Mouse (Mus musculus) midbrain, embryonic 12.5 days (tissue): ENCODE data around the gene Myom3. TPM values are rescaled to one million over a fixed set of nuclear protein-coding genes. Genes with fewer than 3 reads are reported as not detected.

Experiments used
- ATAC-seq: fragments of 200-750 bp; cut with Nextera tagmentation; 2 replicates; pipeline ENCODE4 v1.8.0; 2017; ENCODE audit warnings: low read depth, moderate TSS enrichment, moderate library complexity; ENCODE audit not compliant: low FRiP score
- H3K27ac ChIP-seq: fragments of 300-500 bp; sonication (generic); replicated peaks from 2 replicates; pipeline ENCODE4 v1.5.1; 2016; ENCODE audit warnings: mild to moderate bottlenecking
- H3K27me3 ChIP-seq: fragments of 300-500 bp; sonication (generic); 2 replicates; pipeline ENCODE4 v1.6.1; 2016; ENCODE audit warnings: mild to moderate bottlenecking
- H3K36me3 ChIP-seq: fragments of 300-500 bp; sonication (generic); 2 replicates; pipeline ENCODE4 v1.6.1; 2016
- H3K4me1 ChIP-seq: fragments of 300-500 bp; sonication (generic); 2 replicates; pipeline ENCODE4 v1.6.1; 2016
- H3K4me2 ChIP-seq: fragments of 300-500 bp; sonication (generic); replicated peaks from 2 replicates; pipeline ENCODE4 v1.6.1; 2016; ENCODE audit warnings: mild to moderate bottlenecking, moderate library complexity
- H3K4me3 ChIP-seq: fragments of 300-500 bp; sonication (generic); 2 replicates; pipeline ENCODE4 v1.5.1; 2016; ENCODE audit warnings: mild to moderate bottlenecking
- H3K9ac ChIP-seq: fragments of 300-500 bp; sonication (generic); replicated peaks from 2 replicates; pipeline ENCODE4 v1.6.1; 2016; ENCODE audit warnings: mild to moderate bottlenecking, moderate library complexity
- H3K9me3 ChIP-seq: fragments of 300-500 bp; sonication (generic); 2 replicates; pipeline ENCODE4 v1.6.1; 2016; ENCODE audit warnings: mild to moderate bottlenecking
- WGBS: fragments of 180-500 bp; shearing (Covaris S2); methylation state at CpG from one replicate; pipeline ENCODE4 v1.1.7; 2016; 5-methylcytosine and 5-hydroxymethylcytosine counted together
- polyA plus RNA-seq: library from polyadenylated mRNA; unstranded; fragments of >200 nt; fragmentation: Nextera tagmentation; extraction: Ambion mirVana; gene quantifications from 2 replicates; pipeline ENCODE4 v1.2.1, GENCODE M21; 2016

The Myom3 gene
- polyA plus RNA-seq, 1 experiment from 2014 or later, result 0.03 TPM

- H3K27ac ChIP-seq, result no peak overlapping the region
- peaks cover 4% of the 10 kb centered on the region; the same call in 1 of the 2 replicates for H3K27me3 ChIP-seq
- WGBS, result 68% methylated on average over 3 of the region's 3 CpGs
- no peak overlapping the region for H3K9ac ChIP-seq
- H3K4me1 ChIP-seq, result no peaks in the 10 kb centered on the region
- H3K4me2 ChIP-seq, result no peak overlapping the region
- no peaks in the 10 kb centered on the region for H3K9me3 ChIP-seq
- no peaks in the 10 kb centered on the region for H3K36me3 ChIP-seq
- no peak overlapping the region for H3K4me3 ChIP-seq
- no peak for ATAC-seq
Observed at GRCm38 (mm10) chr4:135780255-135780654, 20.7 kb downstream of the Myom3 start.

DNA sequence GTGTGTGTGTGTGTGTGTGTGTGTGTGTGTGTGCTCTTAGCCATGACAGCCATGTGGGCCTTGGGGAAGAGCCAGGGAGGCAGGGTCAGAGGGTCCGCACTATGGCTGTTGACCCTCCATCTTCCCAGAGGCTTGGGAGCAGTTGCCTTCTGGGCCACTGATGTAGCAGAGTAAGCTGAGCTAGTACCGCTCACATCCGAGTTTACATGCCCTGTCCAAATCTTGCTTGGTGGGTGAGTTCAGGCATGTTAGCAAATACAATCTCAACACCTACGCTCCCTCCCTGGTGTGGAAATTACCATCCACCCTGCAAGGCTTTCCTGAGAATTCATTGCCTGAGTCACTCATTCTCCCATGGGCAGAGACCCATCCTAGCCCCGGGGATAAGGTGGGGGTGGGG, 21.8 kb downstream of the Myom3 start:
- WGBS, result 81% methylated on average over 5 of the region's 5 CpGs
- Histone ChIP-seq H3K9ac (no peak overlapping the region), H3K27ac (no peak overlapping the region), H3K4me1 (no peaks in the 10 kb centered on the region), H3K27me3 (no peaks in the 10 kb centered on the region), H3K4me3 (no peak overlapping the region), H3K36me3 (no peaks in the 10 kb centered on the region), H3K9me3 (no peaks in the 10 kb centered on the region), H3K4me2 (no peak overlapping the region)
- no peak for ATAC-seq

DNA sequence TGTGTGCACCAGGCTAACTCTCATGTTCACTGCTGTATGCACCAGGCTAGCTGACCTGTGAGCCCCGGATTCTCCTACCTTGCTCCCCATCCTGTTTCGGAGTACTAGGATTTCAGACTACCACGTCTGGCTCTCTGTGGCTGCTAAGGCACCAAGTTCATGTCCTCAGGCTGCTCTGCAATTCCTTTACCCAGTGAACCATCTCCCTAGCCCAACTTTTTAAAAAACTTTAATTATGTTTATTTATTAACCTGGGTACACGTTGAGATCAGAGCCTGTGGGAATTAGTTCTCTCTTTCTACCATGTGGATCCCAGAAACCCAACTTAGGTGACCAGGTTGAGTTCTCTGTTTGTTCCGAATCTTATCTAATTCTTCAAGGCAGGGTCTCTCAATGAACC, 27.1 kb downstream of the Myom3 start:
- 89% methylated on average over 5 of the region's 5 CpGs for WGBS
- no peaks in the 10 kb centered on the region for H3K36me3 ChIP-seq
- H3K27me3 ChIP-seq, result peaks cover 3% of the 10 kb centered on the region; the same call in 1 of the 2 replicates
- no peak overlapping the region for H3K9ac ChIP-seq
- H3K9me3 ChIP-seq, result no peaks in the 10 kb centered on the region
- ATAC-seq, result no peak
- no peaks in the 10 kb centered on the region for H3K4me1 ChIP-seq
- H3K27ac ChIP-seq, result no peak overlapping the region
- H3K4me2 ChIP-seq, result no peak overlapping the region
- H3K4me3 ChIP-seq, result no peak overlapping the region

- no peak overlapping the region for H3K27ac ChIP-seq
- no peak for ATAC-seq
- H3K4me2 ChIP-seq, result no peak overlapping the region
- H3K36me3 ChIP-seq, result no peaks in the 10 kb centered on the region
- H3K27me3 ChIP-seq, result peaks cover 3% of the 10 kb centered on the region; the same call in 1 of the 2 replicates
- H3K4me3 ChIP-seq, result no peak overlapping the region
- no peaks in the 10 kb centered on the region for H3K9me3 ChIP-seq
- WGBS, result 89% methylated on average over 6 of the region's 6 CpGs
- H3K9ac ChIP-seq, result no peak overlapping the region
- no peaks in the 10 kb centered on the region for H3K4me1 ChIP-seq
Observed at GRCm38 (mm10) chr4:135787271-135787670, 27.8 kb downstream of the Myom3 start.

GRCm38 (mm10) chr4:135789135-135789534, 29.6 kb downstream of the Myom3 start:
- ATAC-seq, result no peak
- no peak overlapping the region for H3K4me2 ChIP-seq
- H3K9ac ChIP-seq, result no peak overlapping the region
- no peaks in the 10 kb centered on the region for H3K4me1 ChIP-seq
- 84% methylated on average over 2 of the region's 2 CpGs for WGBS
- no peak overlapping the region for H3K27ac ChIP-seq
- H3K27me3 ChIP-seq, result peaks cover 3% of the 10 kb centered on the region; the same call in 1 of the 2 replicates
- H3K9me3 ChIP-seq, result no peaks in the 10 kb centered on the region
- H3K36me3 ChIP-seq, result no peaks in the 10 kb centered on the region
- H3K4me3 ChIP-seq, result no peak overlapping the region

DNA sequence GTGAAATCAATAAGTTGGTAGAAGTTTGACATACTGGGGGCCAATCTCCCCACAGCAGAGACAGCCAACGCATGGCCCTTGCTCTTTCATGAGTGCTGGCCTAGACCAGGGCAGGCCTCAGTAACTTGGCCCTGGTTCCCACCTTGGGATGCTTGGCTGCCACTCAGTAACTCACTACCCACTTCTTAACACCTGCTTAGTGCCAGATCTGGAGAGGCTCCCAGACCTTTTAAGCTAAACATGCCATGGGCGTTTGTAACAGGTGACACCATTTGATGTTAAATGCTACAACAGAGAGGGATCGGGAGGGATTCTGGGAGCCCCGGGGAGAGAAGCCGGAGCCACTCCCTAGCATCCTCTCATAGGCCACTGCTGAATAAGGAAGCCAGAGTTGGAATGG, 33.3 kb downstream of the Myom3 start:
- WGBS, result 95% methylated on average over 5 of the region's 5 CpGs
- no peak overlapping the region for H3K4me2 ChIP-seq
- H3K9me3 ChIP-seq, result no peaks in the 10 kb centered on the region
- ATAC-seq, result no peak
- H3K27ac ChIP-seq, result no peak overlapping the region
- no peak overlapping the region for H3K9ac ChIP-seq
- H3K27me3 ChIP-seq, result peaks cover under 1% of the 10 kb centered on the region; the same call in 1 of the 2 replicates
- no peaks in the 10 kb centered on the region for H3K36me3 ChIP-seq
- no peak overlapping the region for H3K4me3 ChIP-seq
- H3K4me1 ChIP-seq, result no peaks in the 10 kb centered on the region

GRCm38 (mm10) chr4:135797931-135798330, 38.4 kb downstream of the Myom3 start:
- H3K27me3 ChIP-seq, result no peaks in the 10 kb centered on the region
- 38% methylated on average over 9 of the region's 11 CpGs for WGBS
- no peak overlapping the region for H3K4me2 ChIP-seq
- H3K36me3 ChIP-seq, result no peaks in the 10 kb centered on the region
- peaks cover 3% of the 10 kb centered on the region; the same call in 1 of the 2 replicates for H3K4me1 ChIP-seq
- H3K9me3 ChIP-seq, result no peaks in the 10 kb centered on the region
- no peak overlapping the region for H3K9ac ChIP-seq
- H3K4me3 ChIP-seq, result no peak overlapping the region
- no peak for ATAC-seq
- H3K27ac ChIP-seq, result no peak overlapping the region

DNA sequence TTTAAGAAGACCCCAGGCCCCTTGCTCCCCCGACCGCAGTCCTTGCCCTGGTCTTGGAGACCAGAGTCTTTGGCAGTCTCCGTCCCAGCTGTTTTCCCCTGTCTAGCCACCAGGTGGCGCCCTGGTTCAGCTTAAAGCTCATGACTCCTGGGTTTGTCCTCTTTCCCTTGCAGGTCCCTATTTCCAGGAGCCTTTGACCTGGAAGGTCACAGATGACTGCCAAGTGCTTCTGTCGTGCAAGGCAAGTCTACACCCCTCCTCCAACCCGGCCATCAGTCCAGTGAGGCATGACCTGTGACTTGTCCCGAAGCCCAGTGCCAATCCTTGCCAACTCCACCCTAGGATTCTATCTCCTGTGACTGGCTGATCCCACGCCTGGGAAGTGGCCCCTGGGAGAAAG, 42.0 kb downstream of the Myom3 start:
- Histone ChIP-seq H3K9me3 (no peaks in the 10 kb centered on the region), H3K27me3 (no peaks in the 10 kb centered on the region), H3K4me1 (peaks cover 3% of the 10 kb centered on the region; the same call in 1 of the 2 replicates), H3K4me2 (no peak overlapping the region), H3K36me3 (no peaks in the 10 kb centered on the region), H3K27ac (no peak overlapping the region), H3K4me3 (no peak overlapping the region), H3K9ac (no peak overlapping the region)
- 23% methylated on average over 8 of the region's 8 CpGs for WGBS
- ATAC-seq, result no peak

DNA sequence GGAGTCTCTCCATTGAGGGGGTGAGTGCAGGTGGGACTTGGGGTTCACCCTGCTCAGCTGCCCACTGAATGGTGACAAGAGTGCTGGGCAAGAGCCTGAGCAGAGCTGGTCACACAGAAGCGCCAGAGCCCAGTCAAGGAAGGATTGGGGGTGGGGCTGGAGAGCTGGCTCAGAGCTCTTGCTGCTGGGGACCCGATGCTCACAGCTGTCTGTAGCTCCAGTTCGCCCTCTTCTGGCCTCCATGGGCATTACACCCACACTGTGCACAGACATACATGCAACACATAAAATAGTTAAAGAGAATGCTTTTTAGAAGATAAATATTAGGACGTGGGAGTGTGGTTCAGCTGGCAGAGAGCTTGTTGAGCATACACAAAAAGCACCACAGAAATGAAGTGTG, 43.8 kb downstream of the Myom3 start:
- H3K9ac ChIP-seq, result no peak overlapping the region
- peaks cover 2% of the 10 kb centered on the region; the same call in 1 of the 2 replicates for H3K4me1 ChIP-seq
- no peaks in the 10 kb centered on the region for H3K9me3 ChIP-seq
- no peaks in the 10 kb centered on the region for H3K27me3 ChIP-seq
- ATAC-seq, result no peak
- no peak overlapping the region for H3K4me3 ChIP-seq
- 66% methylated on average over 4 of the region's 4 CpGs for WGBS
- no peak overlapping the region for H3K4me2 ChIP-seq
- H3K36me3 ChIP-seq, result no peaks in the 10 kb centered on the region
- H3K27ac ChIP-seq, result no peak overlapping the region

GRCm38 (mm10) chr4:135804169-135804568, 44.7 kb downstream of the Myom3 start:
- no peak overlapping the region for H3K27ac ChIP-seq
- no peak overlapping the region for H3K4me2 ChIP-seq
- H3K4me3 ChIP-seq, result no peak overlapping the region
- 86% methylated on average over 5 of the region's 5 CpGs for WGBS
- no peaks in the 10 kb centered on the region for H3K4me1 ChIP-seq
- ATAC-seq, result no peak
- H3K9me3 ChIP-seq, result no peaks in the 10 kb centered on the region
- no peaks in the 10 kb centered on the region for H3K36me3 ChIP-seq
- no peaks in the 10 kb centered on the region for H3K27me3 ChIP-seq
- H3K9ac ChIP-seq, result no peak overlapping the region

GRCm38 (mm10) chr4:135814896-135815295, 55.4 kb downstream of the Myom3 start:
- Histone ChIP-seq H3K27ac (no peak overlapping the region), H3K4me1 (no peaks in the 10 kb centered on the region), H3K9me3 (0 out of 2 replicates have a peak, but pooled peaks cover 4% of the 10 kb centered on the region), H3K4me2 (no peak overlapping the region), H3K9ac (no peak overlapping the region), H3K36me3 (no peaks in the 10 kb centered on the region), H3K4me3 (no peak overlapping the region), H3K27me3 (no peaks in the 10 kb centered on the region)
- 87% methylated on average over 7 of the region's 7 CpGs for WGBS
- no peak for ATAC-seq

- Histone ChIP-seq H3K4me1 (no peaks in the 10 kb centered on the region), H3K27me3 (no peaks in the 10 kb centered on the region), H3K4me3 (no peak overlapping the region), H3K9ac (no peak overlapping the region), H3K9me3 (0 out of 2 replicates have a peak, but pooled peaks cover 4% of the 10 kb centered on the region), H3K27ac (no peak overlapping the region), H3K36me3 (no peaks in the 10 kb centered on the region), H3K4me2 (no peak overlapping the region)
- ATAC-seq, result no peak
- 45% methylated on average over 12 of the region's 12 CpGs for WGBS
Observed at GRCm38 (mm10) chr4:135816905-135817622, 57.5 kb downstream of the Myom3 start.

DNA sequence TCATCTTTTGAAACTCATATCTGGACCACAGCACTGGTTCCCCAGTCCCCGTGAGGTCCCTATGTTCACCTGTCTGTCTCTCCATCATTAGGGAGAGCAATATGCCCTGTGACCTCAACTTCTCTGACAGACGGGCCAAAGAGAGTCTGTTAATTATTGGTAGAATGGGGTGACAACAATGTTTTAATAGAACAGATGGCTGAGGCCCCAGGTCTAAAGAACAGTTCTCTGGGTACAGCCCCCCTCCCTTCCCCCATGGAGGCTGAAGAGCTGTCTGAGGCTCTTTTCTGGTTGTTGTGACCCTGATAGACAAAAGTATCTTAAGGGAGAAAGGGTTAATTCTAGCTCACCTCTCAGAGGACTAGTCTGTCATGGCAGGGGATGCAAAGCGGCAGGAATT, 58.9 kb downstream of the Myom3 start:
- H3K4me1 ChIP-seq, result no peaks in the 10 kb centered on the region
- H3K27ac ChIP-seq, result no peak overlapping the region
- no peaks in the 10 kb centered on the region for H3K36me3 ChIP-seq
- H3K9ac ChIP-seq, result no peak overlapping the region
- WGBS, result 93% methylated on average over 3 of the region's 3 CpGs
- 0 out of 2 replicates have a peak, but pooled peaks cover 4% of the 10 kb centered on the region for H3K9me3 ChIP-seq
- no peak for ATAC-seq
- no peak overlapping the region for H3K4me2 ChIP-seq
- H3K27me3 ChIP-seq, result no peaks in the 10 kb centered on the region
- H3K4me3 ChIP-seq, result no peak overlapping the region
